Mouse (Mus musculus) layer of hippocampus, postnatal 25 days (tissue): Measurements from ENCODE around the gene Shisal1. TPM values are rescaled to one million over a fixed set of nuclear protein-coding genes. Genes with fewer than 3 reads are reported as not detected.

Experiments
- DNase-seq, 2 experiments: peaks; one replicate each; pipeline ENCODE4 v3.0.0; 2022; ENCODE audit warnings: mixed read lengths in 2 of 2, low spot score in 1 of 2; ENCODE audit errors: extremely low spot score in 1 of 2
- total RNA-seq, 2 experiments: library from RNA; stranded (reverse); gene quantifications; 2 replicates each; pipeline ENCODE4 v1.2.3; 2021

Gene Shisal1
- total RNA-seq, 2 experiments from 2014 or later: 62.5 to 65.1 TPM

DNA sequence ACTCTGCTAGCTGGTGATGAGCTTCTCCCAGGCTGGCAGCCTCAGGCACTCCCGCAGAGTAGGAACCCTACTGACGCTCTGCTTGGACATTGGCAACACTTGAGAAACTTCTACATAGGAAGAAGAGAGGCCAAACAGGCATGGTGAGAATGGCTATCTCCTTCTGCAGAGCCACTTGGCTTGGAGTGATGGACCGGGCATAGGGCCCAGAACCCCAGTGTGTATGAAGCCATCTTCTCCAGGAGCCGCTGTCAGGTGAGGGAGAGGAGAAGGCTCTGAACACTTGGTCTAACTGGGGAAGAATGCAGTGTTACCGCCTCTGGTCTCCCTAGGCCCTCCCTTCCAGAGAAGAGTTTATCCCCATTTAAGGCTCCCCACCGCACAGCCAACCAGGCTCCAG, 19.3 kb downstream of the Shisal1 start:
- no peak for DNase-seq

- DNase-seq: no peak
These were observed 21.2 kb downstream of the Shisal1 start for GRCm38 (mm10) chr15:84425733-84426132.

GRCm38 (mm10) chr15:84423781-84424180, 23.1 kb downstream of the Shisal1 start:
- no peak for DNase-seq

DNA sequence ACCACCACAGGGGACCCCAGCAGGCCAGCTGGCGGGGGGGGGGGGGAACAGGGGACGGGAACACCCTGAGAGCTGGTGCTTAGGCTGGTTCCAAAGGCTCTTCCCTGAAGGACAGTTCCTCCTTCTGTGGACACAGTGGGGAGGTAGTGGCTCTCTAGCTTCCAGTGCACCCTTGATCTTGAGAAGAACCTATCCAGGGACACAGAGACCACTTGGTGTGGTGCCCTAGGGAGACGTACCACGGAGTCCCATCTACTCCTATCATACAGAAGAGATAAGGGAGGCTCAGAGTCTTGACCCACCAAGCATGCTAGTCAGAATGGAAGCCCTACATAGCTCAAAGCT, 28.7 kb downstream of the Shisal1 start:
- DNase-seq: no peak

- DNase-seq: no peak
These were observed 29.2 kb downstream of the Shisal1 start for GRCm38 (mm10) chr15:84417592-84418265.

- no peak for DNase-seq
These were observed 29.9 kb downstream of the Shisal1 start for GRCm38 (mm10) chr15:84417017-84417416.

- no peak for DNase-seq
These were observed 32.7 kb downstream of the Shisal1 start for GRCm38 (mm10) chr15:84414040-84414848.

DNA sequence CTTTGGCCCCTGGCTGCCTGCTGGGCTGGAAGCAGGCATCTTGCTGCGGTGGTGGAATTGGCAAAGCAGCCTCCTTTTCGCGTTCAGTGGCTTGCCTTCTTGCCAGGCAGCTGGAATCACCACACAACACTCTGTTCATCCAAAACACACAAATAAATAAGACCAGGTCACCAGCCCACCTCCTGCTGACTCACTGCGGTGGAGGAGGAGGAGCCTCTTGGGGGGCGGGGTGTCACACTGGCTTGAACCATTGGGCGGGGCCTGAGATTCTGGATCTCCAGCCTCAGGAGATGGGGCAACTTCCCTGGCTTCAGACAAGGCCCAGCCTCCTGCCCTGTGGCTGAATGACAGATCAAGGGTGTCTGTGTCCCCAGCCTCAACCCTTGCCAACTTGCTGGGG, 34.5 kb downstream of the Shisal1 start:
- DNase-seq: no peak

DNA sequence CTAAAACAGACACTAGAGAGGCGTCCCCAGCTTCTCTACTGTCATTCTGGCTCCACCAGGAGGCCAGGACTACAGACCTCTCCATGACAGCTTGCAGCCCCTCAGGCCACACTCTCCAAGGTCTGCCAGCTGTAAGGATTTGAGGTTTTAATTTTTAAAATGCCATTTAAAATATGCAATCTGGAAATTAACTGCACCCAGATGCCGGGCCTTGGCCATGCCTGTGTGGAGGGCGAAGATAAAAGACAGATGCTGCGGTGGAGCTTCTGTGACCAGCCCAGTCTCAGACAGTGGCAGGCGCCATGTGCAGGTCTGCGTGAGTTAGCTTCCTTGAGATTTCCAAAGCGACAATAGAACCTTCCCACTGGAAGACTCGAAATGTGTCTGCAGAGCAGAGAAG, 36.8 kb downstream of the Shisal1 start:
- DNase-seq: no peak

GRCm38 (mm10) chr15:84408576-84408975, 38.3 kb downstream of the Shisal1 start:
- DNase-seq: no peak

- DNase-seq: no peak
These were observed 41.1 kb downstream of the Shisal1 start for GRCm38 (mm10) chr15:84405759-84406158.

GRCm38 (mm10) chr15:84403454-84404113, 43.3 kb downstream of the Shisal1 start:
- no peak for DNase-seq

GRCm38 (mm10) chr15:84398617-84399016, 48.3 kb downstream of the Shisal1 start:
- no peak for DNase-seq

DNA sequence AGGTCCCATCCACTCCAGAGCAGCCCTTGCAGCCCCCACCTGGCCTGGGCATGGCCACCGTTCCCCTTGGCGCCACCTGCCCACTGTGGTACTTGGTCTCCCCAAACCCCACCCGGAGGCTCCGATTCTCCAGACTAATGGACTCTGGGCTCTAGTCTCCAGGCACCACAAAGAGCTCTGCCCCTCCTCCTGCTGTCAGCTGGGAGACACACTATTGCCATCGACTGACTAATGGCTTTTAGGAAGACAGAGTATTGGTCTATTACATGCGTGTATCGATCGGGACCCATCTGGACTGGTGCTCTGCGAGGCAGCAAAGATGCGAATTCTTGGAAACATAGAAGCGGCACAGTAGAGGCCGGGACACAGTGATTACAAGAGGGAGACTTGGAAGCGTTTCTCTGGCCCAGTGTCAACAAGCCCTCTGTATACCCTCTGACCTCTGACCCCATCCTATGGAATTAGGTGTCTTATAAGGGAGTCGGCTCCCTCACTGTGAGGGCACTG, 49.2 kb downstream of the Shisal1 start:
- DNase-seq: no peak

DNA sequence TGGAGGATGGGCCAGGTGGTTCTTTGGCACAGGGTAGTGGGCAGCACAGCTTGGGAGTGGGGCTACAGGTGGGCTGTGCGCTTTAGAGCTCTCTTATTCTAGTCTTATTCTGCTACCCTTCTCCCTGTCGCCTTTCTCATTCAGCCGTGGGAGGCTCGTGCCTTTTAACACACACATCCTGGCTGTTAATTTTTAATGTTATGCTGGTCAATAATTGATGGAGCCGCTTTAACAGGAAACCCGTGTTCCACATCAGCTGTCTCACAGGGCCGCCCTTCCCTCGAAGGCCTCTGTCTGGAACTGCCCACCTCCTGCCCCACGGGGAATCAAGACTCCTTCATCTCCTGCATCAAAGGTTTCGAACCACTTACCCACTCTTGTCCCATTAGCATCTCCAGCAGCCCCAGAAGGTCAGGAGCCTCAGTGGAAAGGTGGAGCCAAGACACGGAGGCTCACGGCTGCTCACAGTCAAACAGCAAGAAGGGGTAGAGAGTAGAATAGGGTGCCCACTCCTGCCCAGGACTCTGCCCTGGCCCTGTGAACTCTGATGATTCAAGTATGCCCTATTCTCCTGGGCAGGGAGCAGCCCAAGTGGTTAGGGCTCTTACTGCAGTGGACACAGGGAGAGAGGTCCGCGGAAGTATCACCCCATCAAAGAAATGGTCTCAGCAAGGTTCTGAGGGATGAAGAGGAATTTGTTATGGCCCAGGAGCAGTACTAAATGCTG, 51.4 kb downstream of the Shisal1 start:
- DNase-seq: no peak

DNA sequence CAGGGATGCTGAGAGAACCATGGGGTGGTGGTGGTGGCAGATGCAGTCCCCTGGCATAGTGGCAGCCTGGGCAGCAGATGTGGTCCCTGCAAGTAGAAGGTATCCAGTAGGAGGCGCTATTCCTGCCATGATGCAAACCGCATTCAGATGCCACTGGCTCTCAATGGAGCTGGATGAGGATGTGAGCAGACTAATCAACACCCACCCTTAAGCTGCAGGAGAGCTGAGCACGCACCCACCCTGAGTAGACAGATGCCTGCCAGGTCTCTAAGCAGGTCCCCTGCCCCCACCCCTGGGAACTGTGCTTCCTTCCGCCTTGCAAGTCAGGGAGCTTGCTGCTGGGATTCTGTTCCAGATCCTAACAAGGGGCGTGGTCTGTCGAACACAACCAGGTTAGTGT, 53.6 kb downstream of the Shisal1 start:
- no peak for DNase-seq

- no peak for DNase-seq
These were observed 54.1 kb downstream of the Shisal1 start for GRCm38 (mm10) chr15:84392840-84393239.

- DNase-seq: no peak
These were observed 54.8 kb downstream of the Shisal1 start for GRCm38 (mm10) chr15:84392131-84392530.

DNA sequence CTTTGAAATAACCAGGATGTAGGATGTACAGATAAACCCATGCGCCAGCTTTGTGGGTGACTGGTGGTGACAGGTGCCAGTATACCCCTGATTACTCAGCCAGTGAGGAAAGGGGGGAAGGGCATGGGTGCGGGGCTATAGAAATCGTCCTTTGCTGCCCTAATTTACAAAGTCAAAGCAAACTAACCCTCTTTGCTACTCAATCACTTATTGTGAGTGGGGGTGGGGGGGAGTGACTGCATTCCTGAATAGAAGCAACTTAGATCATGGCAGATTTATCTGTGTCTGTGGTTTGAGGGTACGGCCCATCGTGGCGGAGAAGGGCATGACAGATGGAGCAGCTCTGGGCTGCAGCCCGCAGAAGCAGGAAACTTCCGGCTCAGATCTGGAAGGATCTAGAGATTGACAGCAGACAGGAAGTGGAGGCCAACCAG, 58.2 kb downstream of the Shisal1 start:
- DNase-seq: no peak

DNA sequence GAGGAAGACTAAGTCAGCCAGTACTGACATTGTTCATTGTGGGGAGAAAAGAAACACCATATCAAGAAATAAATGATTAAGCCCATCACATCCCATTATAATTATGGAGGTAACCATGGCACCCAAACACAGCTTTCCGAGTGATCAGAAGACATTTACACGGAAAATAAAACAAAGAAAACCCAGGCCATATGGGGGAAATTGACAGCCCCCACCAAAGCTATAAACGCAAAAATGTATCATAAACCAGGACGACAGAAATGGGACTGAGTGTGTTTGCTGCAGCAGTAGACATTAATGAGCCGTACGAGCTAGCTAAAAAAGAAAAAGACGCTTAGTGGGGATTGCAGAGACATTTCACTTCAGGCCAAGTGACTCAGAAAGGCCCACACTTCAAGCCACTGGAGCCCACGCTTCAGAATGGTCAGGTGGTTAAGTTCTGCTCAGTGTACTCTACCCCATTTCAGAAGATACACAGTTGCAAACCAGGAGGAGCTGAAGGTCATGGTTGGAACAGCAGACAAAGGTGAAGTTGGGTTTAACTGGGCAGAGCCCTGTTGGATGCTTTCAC, 60.8 kb downstream of the Shisal1 start:
- no peak for DNase-seq
